Mouse (Mus musculus) megakaryocyte, embryonic 14.5 days (primary cell): ENCODE data around the gene Olfr521. TPM values are rescaled to one million over a fixed set of nuclear protein-coding genes. Genes with fewer than 3 reads are reported as not detected.
"Not testable (repeated sequence)": the region's sequence is repeated elsewhere in the genome, so short reads cannot be mapped to it uniquely, and the experiment has no call there.

Experiments used
- H3K27me3 ChIP-seq: replicated peaks from 2 replicates; pipeline ENCODE3; 2012; ENCODE audit warnings: inconsistent platforms
- H3K36me3 ChIP-seq: replicated peaks from 2 replicates; pipeline ENCODE3; 2012; ENCODE audit warnings: low read length, inconsistent platforms, mixed read lengths
- H3K4me1 ChIP-seq: 2 replicates; pipeline ENCODE4 v1.6.1; 2012; ENCODE audit warnings: inconsistent platforms
- H3K4me3 ChIP-seq: replicated peaks from 2 replicates; pipeline ENCODE3; 2012; ENCODE audit warnings: moderate library complexity, mild to moderate bottlenecking, inconsistent platforms
- H3K9me3 ChIP-seq: 2 replicates; pipeline ENCODE4 v1.6.1; 2012; ENCODE audit warnings: inconsistent platforms
- FLI1 ChIP-seq: IDR thresholded peaks from 2 replicates; pipeline ENCODE4 v1.6.1; 2012; ENCODE audit warnings: low read length, inconsistent platforms, mixed read lengths
- GATA1 ChIP-seq: IDR thresholded peaks from 3 replicates; pipeline ENCODE4 v1.6.1; 2012; ENCODE audit warnings: mixed read lengths, low read length, inconsistent platforms, borderline replicate concordance
- polyA plus RNA-seq: library from polyadenylated mRNA; stranded (reverse); fragments of >175 nt; gene quantifications from 2 replicates; pipeline ENCODE4 v1.2.3, GENCODE M21; 2012; ENCODE audit warnings: low replicate concordance; ENCODE audit not compliant: insufficient read depth

The Olfr521 gene
- polyA plus RNA-seq, 1 experiment: not detected

DNA sequence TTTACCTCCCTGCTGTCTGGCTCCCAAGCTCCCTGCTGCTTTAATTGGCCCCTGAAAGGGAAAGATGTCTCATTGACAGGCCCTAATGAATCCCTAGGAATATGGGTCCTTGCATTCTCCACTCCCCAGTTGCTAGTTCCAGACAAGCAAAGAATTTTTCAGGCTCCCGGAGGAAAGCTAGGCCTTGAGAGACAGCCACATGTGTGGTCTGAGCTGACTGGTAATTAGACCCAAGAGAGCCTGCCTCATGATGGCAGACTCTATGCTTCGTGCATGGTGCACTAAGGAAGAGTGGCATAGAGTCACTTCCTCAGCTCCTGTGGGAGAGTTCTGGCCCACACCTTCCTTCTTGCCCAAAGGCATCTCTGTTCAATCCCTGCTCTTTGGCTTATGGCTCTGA is 24.6 kb downstream of the Olfr521 start:
- H3K36me3 ChIP-seq: no peaks in the 10 kb centered on the region
- no peak for TF ChIP-seq FLI1
- TF ChIP-seq GATA1: no peak

DNA sequence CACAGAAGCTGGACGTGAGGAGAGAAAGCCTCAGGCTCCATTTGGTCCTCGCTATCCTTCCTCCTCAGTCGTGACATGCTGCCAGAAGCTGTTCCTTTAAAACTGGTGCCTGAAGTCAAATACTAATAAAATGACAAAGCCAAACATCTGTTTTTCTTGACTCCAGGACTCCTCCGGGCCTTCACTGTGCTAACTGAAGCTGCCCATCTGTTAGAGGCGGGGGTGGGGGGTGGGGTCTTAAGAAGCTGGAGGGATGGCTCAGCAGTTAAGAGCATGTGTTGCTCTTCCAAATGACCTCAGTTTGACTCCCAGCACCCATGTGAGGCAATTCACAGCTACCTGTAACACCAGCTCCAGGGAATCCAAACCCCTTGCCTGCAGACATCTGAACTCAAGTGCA is 25.3 kb downstream of the Olfr521 start:
- peaks cover 14% of the 10 kb centered on the region for H3K9me3 ChIP-seq
- peaks cover 30% of the 10 kb centered on the region for H3K27me3 ChIP-seq
- H3K4me3 ChIP-seq: no peak overlapping the region
- H3K4me1 ChIP-seq: no peaks in the 10 kb centered on the region
- H3K36me3 ChIP-seq: no peaks in the 10 kb centered on the region
- TF ChIP-seq FLI1 (no peak), GATA1 (no peak)

More for the DNA sequence above, 24.6 kb downstream of the Olfr521 start:
- H3K4me3 ChIP-seq: no peak overlapping the region
- peaks cover 30% of the 10 kb centered on the region for H3K27me3 ChIP-seq
- peaks cover 14% of the 10 kb centered on the region for H3K9me3 ChIP-seq
- H3K4me1 ChIP-seq: no peaks in the 10 kb centered on the region

DNA sequence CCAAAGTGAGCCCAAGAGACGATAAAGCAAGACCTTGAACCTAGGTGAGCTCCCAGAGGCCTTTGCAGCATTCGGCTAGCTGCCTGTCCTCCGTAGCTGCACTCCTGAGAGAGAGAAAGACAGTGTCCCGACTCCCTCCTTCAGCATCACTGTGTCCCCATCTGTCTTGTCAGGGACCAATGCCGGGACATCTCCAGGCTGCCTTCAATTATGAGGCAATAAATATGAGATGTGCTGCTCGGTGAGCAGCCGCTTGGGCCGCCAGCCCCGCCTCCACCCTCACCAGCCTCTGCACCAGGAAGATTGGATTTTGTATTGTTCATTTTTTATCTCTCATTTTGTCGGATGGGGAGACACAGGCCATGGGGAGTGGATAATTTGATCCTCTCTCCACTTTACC is 27.5 kb downstream of the Olfr521 start:
- no peak overlapping the region for H3K4me3 ChIP-seq
- H3K4me1 ChIP-seq: peaks cover 4% of the 10 kb centered on the region; the same call in 1 of the 2 replicates
- peaks cover 14% of the 10 kb centered on the region for H3K9me3 ChIP-seq
- H3K27me3 ChIP-seq: peaks cover 51% of the 10 kb centered on the region
- TF ChIP-seq FLI1: no peak
- TF ChIP-seq GATA1: no peak
- no peaks in the 10 kb centered on the region for H3K36me3 ChIP-seq

DNA sequence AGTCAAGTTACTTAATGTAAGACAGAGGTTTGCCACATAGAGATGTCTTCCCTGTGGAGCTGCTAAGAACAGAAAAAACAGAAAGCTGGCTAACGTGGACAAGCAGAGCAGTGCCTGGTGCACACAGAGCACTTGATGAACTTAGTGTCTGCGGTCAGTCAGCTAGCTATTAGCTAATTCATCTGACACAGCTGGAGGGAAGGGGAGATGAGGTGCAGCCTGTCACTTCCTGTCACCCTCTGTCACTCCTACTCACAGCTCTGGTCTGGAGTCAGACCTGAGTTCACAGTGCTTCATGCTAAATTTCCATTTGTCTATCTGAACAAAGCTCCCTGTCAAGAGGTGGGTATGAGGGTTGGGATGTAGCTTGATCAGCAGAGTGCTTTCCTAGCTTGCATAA is 30.8 kb downstream of the Olfr521 start:
- H3K4me1 ChIP-seq: peaks cover 4% of the 10 kb centered on the region; the same call in 1 of the 2 replicates
- peaks cover 67% of the 10 kb centered on the region for H3K27me3 ChIP-seq
- TF ChIP-seq FLI1: no peak
- TF ChIP-seq GATA1: no peak
- no peaks in the 10 kb centered on the region for H3K36me3 ChIP-seq
- H3K9me3 ChIP-seq: peaks cover 14% of the 10 kb centered on the region
- peak overlapping the region; percentile 6 for H3K4me3 ChIP-seq

DNA sequence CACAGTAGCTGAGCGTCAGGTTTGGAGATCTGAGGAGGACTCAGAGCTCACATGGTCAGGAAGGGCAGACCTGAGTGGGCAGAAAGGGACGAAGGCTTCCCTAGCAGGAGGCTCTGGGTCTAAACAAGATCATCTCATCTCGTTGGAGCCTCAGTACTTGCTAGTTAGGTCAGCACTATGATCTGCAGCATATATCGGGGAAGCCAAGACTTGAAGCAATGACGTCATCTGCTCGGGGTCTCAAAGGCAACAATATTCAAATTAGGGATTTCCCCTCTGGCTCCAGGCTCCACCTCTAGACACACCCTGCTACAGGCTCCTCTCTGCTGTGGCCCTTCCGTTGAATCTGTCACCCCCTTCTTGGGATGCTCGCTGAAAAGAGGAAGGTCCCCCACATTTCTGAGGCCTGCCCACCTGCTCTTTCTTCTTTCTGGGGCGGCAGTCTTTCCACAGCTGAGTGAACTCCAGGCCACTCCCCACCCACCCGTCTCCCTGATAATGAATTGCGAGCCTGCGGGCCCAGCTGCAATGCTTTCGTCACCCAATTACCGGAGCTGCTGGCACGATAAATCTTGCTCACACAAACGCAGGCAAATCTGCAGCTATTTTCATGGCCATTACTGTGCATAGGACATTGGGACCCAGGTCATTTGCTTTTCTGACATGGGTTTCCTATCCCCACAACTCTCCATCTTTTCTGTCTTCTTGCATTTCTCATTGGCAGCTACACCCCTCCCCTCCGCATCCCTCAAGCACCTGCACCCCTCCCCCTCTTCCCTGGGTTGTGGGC is 32.1 kb downstream of the Olfr521 start:
- Histone ChIP-seq H3K27me3 (peaks cover 68% of the 10 kb centered on the region), H3K4me1 (peaks cover 4% of the 10 kb centered on the region; the same call in 1 of the 2 replicates), H3K36me3 (no peaks in the 10 kb centered on the region), H3K9me3 (peaks cover 14% of the 10 kb centered on the region), H3K4me3 (no peak overlapping the region)
- no peak for TF ChIP-seq FLI1
- no peak for TF ChIP-seq GATA1

DNA sequence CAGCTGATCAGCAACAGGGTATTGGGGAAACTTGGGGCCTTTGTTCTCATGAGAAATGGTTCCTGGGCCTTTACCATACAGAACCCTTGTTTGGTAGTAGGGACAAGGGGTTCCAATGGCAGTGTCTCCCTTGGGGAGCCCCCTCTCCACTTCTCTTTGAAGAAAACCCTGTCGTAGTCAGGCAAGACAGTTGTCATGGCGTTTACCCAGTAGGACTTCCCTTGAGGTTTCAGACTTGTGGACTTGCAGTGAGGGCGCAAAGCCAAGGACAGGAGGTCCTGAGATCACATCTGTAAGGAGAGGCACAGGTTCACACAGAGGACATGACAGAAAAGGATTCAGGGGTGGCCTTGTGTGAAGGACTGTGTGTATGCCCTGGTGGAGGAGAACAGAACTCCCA is 33.2 kb downstream of the Olfr521 start:
- H3K36me3 ChIP-seq: no peaks in the 10 kb centered on the region
- peaks cover 5% of the 10 kb centered on the region for H3K9me3 ChIP-seq
- H3K4me1 ChIP-seq: peaks cover 4% of the 10 kb centered on the region; the same call in 1 of the 2 replicates
- TF ChIP-seq GATA1 (no peak), FLI1 (no peak)
- no peak overlapping the region for H3K4me3 ChIP-seq
- peaks cover 67% of the 10 kb centered on the region for H3K27me3 ChIP-seq

DNA sequence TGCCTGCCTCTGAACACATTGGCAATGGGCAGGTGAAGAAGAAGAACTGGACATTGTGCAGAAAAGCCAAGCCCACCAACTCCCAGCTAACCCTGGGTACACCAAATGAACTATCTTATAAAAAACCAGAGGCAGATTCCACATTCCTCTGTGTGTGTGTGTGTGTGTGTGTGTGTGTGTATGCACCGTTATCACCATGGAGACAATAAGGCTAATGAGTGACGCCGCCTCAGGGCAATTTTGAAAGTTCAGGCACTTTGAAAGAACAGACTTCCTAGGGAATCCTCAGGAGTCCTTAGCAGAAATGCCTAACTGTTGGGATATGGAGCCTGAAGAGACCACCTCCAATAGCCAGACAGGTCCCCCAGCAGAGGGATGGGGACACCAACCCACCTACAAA is 34.0 kb downstream of the Olfr521 start:
- peaks cover 4% of the 10 kb centered on the region; the same call in 1 of the 2 replicates for H3K4me1 ChIP-seq
- H3K36me3 ChIP-seq: no peaks in the 10 kb centered on the region
- H3K9me3 ChIP-seq: peaks cover 6% of the 10 kb centered on the region
- H3K27me3 ChIP-seq: peaks cover 65% of the 10 kb centered on the region
- no peak for TF ChIP-seq GATA1
- TF ChIP-seq FLI1: no peak
- H3K4me3 ChIP-seq: no peak overlapping the region

DNA sequence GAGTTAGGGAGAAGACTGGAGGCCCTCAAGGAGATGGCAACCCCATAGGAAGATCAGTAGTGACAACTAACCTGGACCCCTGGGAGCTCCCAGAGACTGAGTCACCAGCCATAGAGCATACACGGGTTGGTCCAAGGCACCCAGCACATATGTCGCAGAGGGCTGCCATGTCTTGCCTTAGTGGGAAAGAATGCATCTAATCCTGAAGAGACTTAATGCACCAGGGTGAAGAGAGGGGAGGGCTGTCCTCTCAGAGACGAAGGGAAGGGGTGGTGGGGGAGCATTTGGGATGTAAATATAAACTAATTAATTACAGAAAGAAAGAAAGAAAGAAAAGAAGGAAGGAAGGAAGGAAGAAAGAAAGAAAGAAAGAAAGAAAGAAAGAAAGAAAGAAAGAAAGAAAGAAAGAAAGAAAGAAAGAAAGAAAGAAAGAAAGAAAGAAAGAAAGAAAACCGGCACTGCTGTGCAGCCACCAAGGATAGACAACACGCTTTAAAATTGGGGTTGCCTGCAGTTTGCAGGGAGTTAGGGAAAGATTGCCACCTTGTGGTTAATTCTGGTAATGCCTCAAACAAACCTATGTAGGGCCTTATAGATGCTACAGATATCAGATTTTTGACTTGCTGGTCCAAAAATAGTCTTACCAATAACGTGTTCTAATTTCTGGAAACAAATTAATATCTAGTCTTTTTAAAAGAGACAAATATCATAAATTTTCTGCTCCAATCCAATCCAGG is 34.8 kb downstream of the Olfr521 start:
- H3K9me3 ChIP-seq: peaks cover 7% of the 10 kb centered on the region
- H3K4me1 ChIP-seq: peaks cover 4% of the 10 kb centered on the region; the same call in 1 of the 2 replicates
- H3K27me3 ChIP-seq: peaks cover 60% of the 10 kb centered on the region
- H3K36me3 ChIP-seq: no peaks in the 10 kb centered on the region
- no peak overlapping the region for H3K4me3 ChIP-seq
- TF ChIP-seq FLI1 (no peak), GATA1 (no peak)

DNA sequence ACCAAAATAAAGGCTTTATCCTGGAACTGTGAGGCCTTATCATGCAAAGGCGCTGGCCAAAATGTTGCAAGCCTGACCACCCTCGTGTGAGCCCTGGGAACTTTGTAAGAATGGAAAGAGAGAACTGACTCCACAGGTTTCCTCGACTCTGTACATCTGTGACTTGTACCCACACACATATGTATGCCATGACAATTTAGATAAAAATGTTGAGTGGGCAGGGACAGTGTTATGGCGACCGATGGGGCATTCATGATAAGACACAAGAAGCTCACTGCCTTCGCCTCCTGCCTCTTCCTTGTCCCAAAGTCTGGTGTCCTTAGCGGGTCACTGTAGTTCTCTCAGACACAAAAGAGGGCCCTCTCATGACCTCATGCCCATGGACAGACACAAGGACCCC is 35.8 kb downstream of the Olfr521 start:
- Histone ChIP-seq H3K4me3 (no peak overlapping the region), H3K36me3 (no peaks in the 10 kb centered on the region), H3K9me3 (peaks cover 7% of the 10 kb centered on the region), H3K4me1 (peaks cover 2% of the 10 kb centered on the region; the same call in 1 of the 2 replicates), H3K27me3 (peaks cover 54% of the 10 kb centered on the region)
- no peak for TF ChIP-seq GATA1
- TF ChIP-seq FLI1: no peak

DNA sequence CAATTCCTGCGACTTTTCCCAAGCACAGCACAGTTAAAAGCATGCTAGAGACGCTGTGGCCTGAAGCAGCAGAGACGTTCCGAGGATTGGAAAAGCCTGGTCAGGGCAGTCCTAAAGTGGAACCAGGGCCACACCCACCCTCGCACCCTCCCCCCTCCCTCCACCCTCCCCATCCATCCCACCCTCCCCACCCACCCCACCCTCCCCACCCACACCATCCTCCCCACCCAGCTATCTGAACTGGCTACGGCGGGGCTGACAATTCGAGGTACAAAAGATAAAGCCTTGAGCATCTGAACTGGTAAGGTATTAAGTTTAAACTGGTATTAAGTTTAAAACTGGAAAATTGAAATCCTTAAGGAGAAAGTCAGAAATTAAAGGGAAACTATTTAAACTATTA is 40.2 kb downstream of the Olfr521 start:
- peaks cover 7% of the 10 kb centered on the region for H3K9me3 ChIP-seq
- H3K27me3 ChIP-seq: peaks cover 19% of the 10 kb centered on the region
- H3K4me3 ChIP-seq: no peak overlapping the region
- H3K36me3 ChIP-seq: no peaks in the 10 kb centered on the region
- TF ChIP-seq GATA1 (no peak), FLI1 (no peak)
- H3K4me1 ChIP-seq: no peaks in the 10 kb centered on the region

DNA sequence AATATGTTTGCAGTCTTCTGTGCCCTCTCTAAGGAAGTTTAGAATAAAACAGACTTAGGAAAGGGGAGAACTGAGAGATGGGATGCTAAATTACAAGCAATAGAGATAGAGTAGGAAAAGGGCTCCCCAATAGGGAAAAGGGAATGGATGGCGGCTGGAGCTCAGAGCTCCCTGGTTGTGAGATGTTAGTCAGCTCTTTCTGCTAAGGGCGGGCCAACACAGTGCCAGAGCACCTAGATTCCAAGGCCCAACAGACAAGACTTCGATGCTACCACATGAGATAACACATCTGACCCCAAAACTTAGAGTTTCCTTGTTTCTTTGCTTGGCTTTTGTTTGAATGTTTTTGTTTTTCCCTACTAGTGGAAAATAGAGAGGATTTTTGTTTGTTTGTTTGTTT is 40.7 kb downstream of the Olfr521 start:
- peaks cover 16% of the 10 kb centered on the region for H3K27me3 ChIP-seq
- not testable (repeated sequence) for H3K4me3 ChIP-seq, H3K36me3 ChIP-seq, H3K9me3 ChIP-seq, H3K4me1 ChIP-seq
